Mouse (Mus musculus) intestine, postnatal 0 days (tissue): ENCODE data around the gene Cobl. TPM values are rescaled to one million over a fixed set of nuclear protein-coding genes. Genes with fewer than 3 reads are reported as not detected.

Experiments used
- ATAC-seq: fragments of 200-750 bp; cut with Nextera tagmentation; 2 replicates; pipeline ENCODE4 v1.8.0; 2017; ENCODE audit warnings: mild to moderate bottlenecking, moderate TSS enrichment, moderate library complexity
- H3K27ac ChIP-seq: fragments of 300-500 bp; sonication (generic); 2 replicates; pipeline ENCODE4 v1.5.1; 2014; ENCODE audit warnings: mild to moderate bottlenecking, low read depth, low read length, moderate library complexity
- H3K27me3 ChIP-seq: fragments of 300-500 bp; sonication (generic); replicated peaks from 2 replicates; pipeline ENCODE4 v1.6.1; 2014; ENCODE audit warnings: low read length, mixed read lengths; ENCODE audit not compliant: control insufficient read depth, insufficient read depth
- H3K36me3 ChIP-seq: fragments of 300-500 bp; sonication (generic); 2 replicates; pipeline ENCODE4 v1.6.1; 2014; ENCODE audit warnings: mild to moderate bottlenecking, moderate library complexity; ENCODE audit not compliant: control insufficient read depth, insufficient read depth
- H3K4me1 ChIP-seq: fragments of 300-500 bp; sonication (generic); replicated peaks from 2 replicates; pipeline ENCODE4 v1.6.1; 2014; ENCODE audit warnings: antibody characterized with exemption, low read length, mixed read lengths; ENCODE audit not compliant: control insufficient read depth, insufficient read depth
- H3K4me2 ChIP-seq: fragments of 300-500 bp; sonication (generic); replicated peaks from 2 replicates; pipeline ENCODE4 v1.6.1; 2014; ENCODE audit warnings: low read depth, mild to moderate bottlenecking, moderate library complexity
- H3K4me3 ChIP-seq: fragments of 300-500 bp; sonication (generic); 2 replicates; pipeline ENCODE4 v1.5.1; 2014; ENCODE audit warnings: low read depth, low read length
- H3K9ac ChIP-seq: fragments of 300-500 bp; sonication (generic); 2 replicates; pipeline ENCODE4 v1.6.1; 2014; ENCODE audit warnings: mild to moderate bottlenecking, low read depth, low read length
- H3K9me3 ChIP-seq: fragments of 300-500 bp; sonication (generic); 2 replicates; pipeline ENCODE4 v1.6.1; 2016; ENCODE audit warnings: mixed run types; ENCODE audit not compliant: control insufficient read depth
- CTCF ChIP-seq: sonication (generic); IDR thresholded peaks from 2 replicates; pipeline ENCODE4 v1.5.1; 2016; ENCODE audit warnings: low read depth, mild to moderate bottlenecking, control low read depth, antibody characterized with exemption, moderate library complexity
- WGBS: fragments of 180-500 bp; shearing (Covaris S2); extraction: QIAGEN DNeasy Blood & Tissue Kit; methylation state at CpG from one replicate; pipeline ENCODE4 v1.1.7; 2014; 5-methylcytosine and 5-hydroxymethylcytosine counted together
- polyA plus RNA-seq: library from polyadenylated mRNA; unstranded; fragments of >200 nt; fragmentation: Nextera tagmentation; extraction: Ambion mirVana; gene quantifications from 2 replicates; pipeline ENCODE4 v1.2.1, GENCODE M21; 2015

The Cobl gene
- polyA plus RNA-seq, 1 experiment from 2014 or later, result 6.3 TPM

DNA sequence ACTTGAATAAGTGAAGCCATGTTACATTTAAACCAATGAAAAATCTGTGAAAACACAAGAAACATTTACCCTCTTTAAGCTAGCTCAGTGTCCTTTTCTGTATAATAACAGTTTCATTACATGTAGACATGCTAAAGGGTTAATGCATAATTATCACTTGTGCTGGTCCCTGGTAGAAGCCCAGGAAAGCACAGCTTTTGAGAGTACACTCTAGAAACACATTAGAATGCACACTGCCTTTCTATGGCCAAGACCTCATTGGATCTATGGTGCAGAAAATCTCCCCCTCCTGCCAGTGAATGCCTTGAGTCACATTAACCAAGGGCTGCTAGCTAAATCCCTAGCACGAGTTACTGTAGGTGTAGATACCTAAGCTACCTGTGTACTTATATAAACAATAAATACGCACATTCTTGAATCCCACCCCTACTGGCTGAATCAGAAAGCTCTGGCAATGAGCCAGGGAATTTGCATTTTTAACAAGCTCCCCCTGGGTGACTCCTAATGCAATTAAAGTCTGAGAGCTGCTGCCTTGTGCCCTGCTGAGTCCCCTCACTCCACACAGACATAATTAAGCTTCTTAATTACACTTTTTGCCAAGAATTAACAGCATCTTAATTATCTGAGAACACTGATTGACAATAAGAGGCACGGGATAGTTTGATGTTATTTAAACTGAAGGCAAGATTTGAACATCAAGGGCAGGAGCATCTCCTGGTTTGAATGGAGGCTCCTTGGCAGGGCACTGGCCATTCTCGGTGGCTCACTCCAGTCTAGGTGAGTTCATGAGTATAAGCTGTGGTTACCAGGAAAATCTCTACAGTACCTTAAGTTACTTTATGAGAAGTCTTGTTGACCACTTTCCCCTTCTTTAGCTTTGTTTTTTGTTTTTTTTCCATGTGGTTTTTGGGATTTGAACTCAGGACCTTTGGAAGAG, 244.9 kb downstream of the Cobl start:
- Histone ChIP-seq H3K4me3 (no peak overlapping the region), H3K9me3 (no peaks in the 10 kb centered on the region), H3K4me2 (no peak overlapping the region), H3K27ac (no peak overlapping the region), H3K36me3 (no peaks in the 10 kb centered on the region), H3K27me3 (no peaks in the 10 kb centered on the region), H3K9ac (no peak overlapping the region), H3K4me1 (no peaks in the 10 kb centered on the region)
- 67% methylated on average over 4 of the region's 4 CpGs for WGBS
- ATAC-seq, result no peak
- TF ChIP-seq CTCF, result no peak

DNA sequence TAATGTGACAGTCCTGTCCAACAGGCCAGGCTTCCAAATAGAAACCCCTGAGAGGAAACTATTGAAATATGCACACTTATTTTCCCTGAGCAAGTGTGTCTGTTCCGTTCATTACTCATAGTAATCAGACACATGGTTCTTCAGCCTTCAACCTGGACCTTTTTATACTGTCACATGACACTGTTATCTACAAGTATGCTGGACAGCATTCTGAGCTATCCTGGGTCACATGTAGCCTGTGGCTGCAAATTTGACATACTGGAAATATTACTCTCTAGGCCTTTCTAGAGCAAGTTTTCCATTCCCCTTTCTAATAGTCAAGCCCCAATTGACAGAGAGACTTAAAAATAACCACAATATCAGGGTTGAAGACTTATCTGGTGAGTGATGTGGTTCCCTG, 247.9 kb downstream of the Cobl start:
- H3K4me3 ChIP-seq, result no peak overlapping the region
- no peak overlapping the region for H3K9ac ChIP-seq
- no peak for ATAC-seq
- no peak overlapping the region for H3K4me2 ChIP-seq
- no peaks in the 10 kb centered on the region for H3K4me1 ChIP-seq
- TF ChIP-seq CTCF, result no peak
- no peaks in the 10 kb centered on the region for H3K27me3 ChIP-seq
- no peak overlapping the region for H3K27ac ChIP-seq
- no peaks in the 10 kb centered on the region for H3K9me3 ChIP-seq
- H3K36me3 ChIP-seq, result no peaks in the 10 kb centered on the region
- 79% methylated on average over 1 of the region's 1 CpGs for WGBS

DNA sequence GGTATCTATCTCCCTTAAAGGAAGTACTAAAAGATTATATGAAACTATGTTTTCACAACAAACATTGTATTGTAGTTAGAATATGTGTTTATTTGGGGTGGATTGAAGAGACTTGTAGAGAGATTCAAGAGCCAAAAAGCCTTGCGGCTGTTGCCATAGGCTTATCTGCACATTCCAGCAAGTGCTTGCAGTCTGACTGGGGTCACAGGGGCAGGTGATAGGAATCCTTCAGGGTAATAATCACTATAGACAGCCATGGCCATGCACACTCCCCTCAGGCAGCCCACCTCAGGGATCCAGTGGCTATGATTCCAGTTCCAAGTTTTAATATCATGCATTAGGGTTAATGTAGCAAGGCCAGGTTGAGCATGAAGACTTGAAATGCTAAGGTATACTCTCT, 249.2 kb downstream of the Cobl start:
- 47% methylated on average over 1 of the region's 1 CpGs for WGBS
- TF ChIP-seq CTCF, result no peak
- no peak overlapping the region for H3K4me3 ChIP-seq
- H3K36me3 ChIP-seq, result no peaks in the 10 kb centered on the region
- no peak overlapping the region for H3K4me2 ChIP-seq
- no peak overlapping the region for H3K9ac ChIP-seq
- no peaks in the 10 kb centered on the region for H3K4me1 ChIP-seq
- no peak overlapping the region for H3K27ac ChIP-seq
- no peaks in the 10 kb centered on the region for H3K27me3 ChIP-seq
- no peaks in the 10 kb centered on the region for H3K9me3 ChIP-seq
- no peak for ATAC-seq

DNA sequence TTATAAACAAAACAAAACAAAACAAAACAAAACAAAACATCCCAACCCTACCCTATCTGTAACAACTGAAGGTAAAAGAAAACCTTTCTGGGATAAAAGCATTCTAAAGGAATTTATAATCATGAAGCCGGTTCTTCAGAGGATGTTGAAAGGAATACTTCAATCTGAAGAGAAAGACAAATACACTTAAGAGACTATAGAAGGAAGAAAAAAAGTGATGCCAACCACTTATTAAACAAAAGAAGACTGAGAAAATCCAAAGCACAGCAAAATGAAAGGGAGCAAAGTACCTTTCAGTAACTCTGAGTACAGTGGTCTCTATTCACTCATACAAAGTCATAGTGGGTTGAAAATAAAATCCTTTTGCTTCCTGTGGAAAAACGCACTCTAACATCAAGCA, 256.2 kb downstream of the Cobl start:
- H3K27ac ChIP-seq, result no peak overlapping the region
- H3K9me3 ChIP-seq, result no peaks in the 10 kb centered on the region
- TF ChIP-seq CTCF, result no peak
- no peak for ATAC-seq
- H3K4me3 ChIP-seq, result no peak overlapping the region
- no peaks in the 10 kb centered on the region for H3K4me1 ChIP-seq
- H3K36me3 ChIP-seq, result no peaks in the 10 kb centered on the region
- H3K4me2 ChIP-seq, result no peak overlapping the region
- H3K9ac ChIP-seq, result no peak overlapping the region
- H3K27me3 ChIP-seq, result no peaks in the 10 kb centered on the region
- WGBS, result 86% methylated on average over 2 of the region's 2 CpGs

DNA sequence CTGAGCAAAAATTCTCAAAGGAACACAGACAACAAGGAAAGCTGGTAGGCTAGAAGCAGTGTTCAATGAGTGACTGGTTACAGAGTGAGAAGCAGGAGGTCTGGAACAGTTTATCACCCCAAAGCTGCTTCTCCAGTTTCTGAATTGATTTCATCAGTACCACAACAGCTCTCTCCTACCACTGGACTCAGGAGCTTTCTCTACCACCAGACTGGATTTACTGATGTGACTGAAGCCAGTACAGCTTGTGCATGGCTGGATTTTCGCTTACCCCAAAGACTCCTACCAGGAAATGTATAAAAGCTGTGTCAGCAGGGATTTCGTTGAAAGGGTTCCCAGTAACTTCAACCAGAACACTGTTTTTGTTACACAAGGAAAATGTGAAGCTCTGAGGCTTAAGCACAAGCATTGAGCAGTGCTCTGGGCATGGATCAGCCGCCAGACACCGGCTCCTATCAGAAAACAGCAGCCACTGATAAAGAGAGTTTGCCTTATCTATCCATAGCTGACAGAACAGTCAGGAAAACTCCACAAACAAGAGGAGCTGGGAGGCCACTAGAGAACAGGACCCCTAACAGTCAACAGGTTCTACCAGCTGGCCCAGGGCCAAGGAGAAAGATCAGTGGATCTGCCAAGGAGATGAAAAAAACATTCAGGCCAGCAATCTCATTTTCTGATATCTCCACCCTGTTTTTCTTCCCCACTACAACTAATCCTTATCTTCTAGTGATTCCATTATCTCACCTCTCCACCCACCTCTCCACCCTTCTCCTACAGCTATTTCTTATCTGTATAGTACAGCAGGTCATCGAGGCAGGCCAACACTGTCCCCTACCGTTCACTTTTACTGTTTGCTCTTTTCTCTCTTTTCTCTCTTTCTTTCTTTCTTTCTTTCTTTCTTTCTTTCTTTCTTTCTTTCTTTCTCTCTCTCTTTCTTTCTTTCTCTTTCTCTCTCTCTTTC, 259.3 kb downstream of the Cobl start:
- TF ChIP-seq CTCF, result peak; percentile 70
- 26% methylated on average over 6 of the region's 6 CpGs for WGBS
- Histone ChIP-seq H3K4me3 (no peak overlapping the region), H3K27me3 (no peaks in the 10 kb centered on the region), H3K4me1 (no peaks in the 10 kb centered on the region), H3K9me3 (no peaks in the 10 kb centered on the region), H3K27ac (no peak overlapping the region), H3K36me3 (no peaks in the 10 kb centered on the region), H3K9ac (no peak overlapping the region), H3K4me2 (no peak overlapping the region)
- no peak for ATAC-seq

DNA sequence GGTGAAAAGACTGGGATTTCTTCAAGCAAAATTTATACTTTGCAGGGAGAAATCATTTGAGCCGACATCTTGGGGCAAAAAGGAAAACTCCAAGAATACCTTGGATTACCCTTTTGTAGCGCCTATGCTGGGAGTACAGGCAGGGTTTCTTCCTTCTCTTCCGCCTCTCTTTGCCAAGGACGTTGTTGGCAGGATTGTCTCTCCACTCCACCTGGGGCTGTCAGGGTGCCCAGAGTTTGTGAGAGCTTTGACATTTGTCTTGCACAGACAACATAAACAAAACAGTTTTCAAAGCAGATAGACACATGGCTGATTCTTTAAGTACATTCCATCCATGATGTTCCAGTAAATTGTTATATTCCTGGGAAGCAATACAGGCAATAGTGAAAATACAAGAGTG, 265.3 kb downstream of the Cobl start:
- Histone ChIP-seq H3K9ac (no peak overlapping the region), H3K9me3 (no peaks in the 10 kb centered on the region)

More for the DNA sequence above, 265.3 kb downstream of the Cobl start:
- no peak for TF ChIP-seq CTCF
- H3K27me3 ChIP-seq, result no peaks in the 10 kb centered on the region
- no peaks in the 10 kb centered on the region for H3K36me3 ChIP-seq
- ATAC-seq, result no peak
- no peak overlapping the region for H3K27ac ChIP-seq
- no peak overlapping the region for H3K4me3 ChIP-seq
- WGBS, result 85% methylated on average over 4 of the region's 4 CpGs
- H3K4me1 ChIP-seq, result no peaks in the 10 kb centered on the region
- no peak overlapping the region for H3K4me2 ChIP-seq
